Mouse (Mus musculus) layer of hippocampus, adult 18-20 months (tissue): ENCODE measurements around the gene Olfr27. TPM values are rescaled to one million over a fixed set of nuclear protein-coding genes. Genes with fewer than 3 reads are reported as not detected.

ENCODE experiments used
- DNase-seq, 2 experiments: peaks; one replicate each; pipeline ENCODE4 v3.0.0; 2022; ENCODE audit warnings: low spot score in 2 of 2
- long read RNA-seq: library from polyadenylated mRNA; stranded (forward); transcript quantifications from one replicate; pipeline ENCODE4 v2.0.0, GENCODE M21; 2021
- total RNA-seq, 2 experiments: library from RNA; stranded (reverse); gene quantifications; 2 replicates each; pipeline ENCODE4 v1.2.3; 2021

Olfr27 gene
- total RNA-seq = not detected
- long read RNA-seq = 0 reads

- DNase-seq = no peak
These were observed at the start of gene Olfr27 for GRCm38 (mm10) chr9:39127831-39128230. Gene Olfr27, plus strand, starts transcription at chr9:39128131.

- no peak for DNase-seq
These were observed 49.1 kb upstream of the Olfr27 start, which contains the start of gene Olfr938 for GRCm38 (mm10) chr9:39078787-39079186. Gene Olfr938, minus strand, starts transcription at chr9:39078887.

- DNase-seq = no peak
These were observed 605 bp upstream of the Olfr27 start for GRCm38 (mm10) chr9:39127326-39127725.

- DNase-seq = no peak
These were observed 24.5 kb downstream of the Olfr27 start for GRCm38 (mm10) chr9:39152401-39152800.

GRCm38 (mm10) chr9:39166004-39166403 lies 38.1 kb downstream of the Olfr27 start, which contains the start of gene Olfr943:
Gene Olfr943, plus strand, starts transcription at chr9:39166304.
- no peak for DNase-seq

Other genes starting within 250 kb of the Olfr27 start
- gene Olfr930, start 198.3 kb upstream of the Olfr27 start, total RNA-seq = not detected
- not detected for gene Olfr933, start 155.8 kb upstream of the Olfr27 start, total RNA-seq
- gene Olfr934, start 139.8 kb upstream of the Olfr27 start, total RNA-seq = not detected
- gene Olfr935, start 128.4 kb upstream of the Olfr27 start, total RNA-seq = not detected
- not detected for gene Olfr146, start 104.8 kb upstream of the Olfr27 start, total RNA-seq
- gene Olfr937, start 63.2 kb upstream of the Olfr27 start, total RNA-seq = not detected
- not detected for gene Olfr938, start 49.2 kb upstream of the Olfr27 start, total RNA-seq
- gene Olfr943, start 38.2 kb downstream of the Olfr27 start, total RNA-seq = not detected
- not detected for gene Olfr944, start 73.8 kb downstream of the Olfr27 start, total RNA-seq
- gene Olfr1537, start 121.9 kb downstream of the Olfr27 start, total RNA-seq = not detected
- not detected for gene Olfr945, start 148.7 kb downstream of the Olfr27 start, total RNA-seq
- not detected for gene Olfr948, start 197.9 kb downstream of the Olfr27 start, total RNA-seq